Mouse (Mus musculus): ENCODE results near the gene Slc39a11. TPM values are rescaled to one million over a fixed set of nuclear protein-coding genes. Genes with fewer than 3 reads are reported as not detected.

Slc39a11 gene
- total and polyA plus RNA-seq, 3 experiments, result 43.2 to 54.4 (median 51.0) TPM

GRCm38 (mm10) chr11:113308256-113308941 is 341.5 kb downstream of the Slc39a11 start:
- H3K9me3 ChIP-seq (replicated peaks; ENCODE audit: low read length), result no peaks in the 10 kb centered on the region
- H3K36me3 ChIP-seq (replicated peaks in 1 of 2; ENCODE audit: control insufficient read depth in 1 of 2, insufficient read depth in 1 of 2, low read length in 1 of 2), result peaks cover 5 to 30% of the 10 kb centered on the region in 2 experiments
- no peaks in the 10 kb centered on the region for H3K79me2 ChIP-seq (replicated peaks; ENCODE audit: control insufficient read depth, extremely low read depth, insufficient read depth, poor library complexity, severe bottlenecking)
- in situ Hi-C loops (cut with MboI; ENCODE audit: low pct_ligation_motif_present, low pct_unique_long_range_greater_than_20kb, low sequenced_read_pairs), result no loop called here
- dilution Hi-C loops (cut with MboI; ENCODE audit: extremely low pct_ligation_motif_present, extremely low pct_unique_long_range_greater_than_20kb, low sequenced_read_pairs), result no loop called here
- H3K27me3 ChIP-seq (replicated peaks), result no peaks in the 10 kb centered on the region
- H3K9ac ChIP-seq (ENCODE audit: insufficient read depth, low read depth), result no peak overlapping the region
- H3K4me1 ChIP-seq (ENCODE audit: control insufficient read depth in 1 of 2, insufficient read depth in 2 of 2), result peaks cover 9 to 35% of the 10 kb centered on the region in 2 experiments
- H3K4me2 ChIP-seq (ENCODE audit: insufficient read depth, low read depth, poor library complexity, severe bottlenecking), result no peak overlapping the region
- H3K27ac ChIP-seq (ENCODE audit: insufficient read depth, low read depth), result no peak overlapping the region
- no peak overlapping the region for H3K4me3 ChIP-seq (replicated peaks in 1 of 3; ENCODE audit: low read depth in 2 of 3, low read length in 2 of 3, poor library complexity in 1 of 3)
- DNase-seq (ENCODE audit: extremely low read depth), result no peak
- TF ChIP-seq CHD1 (IDR thresholded peaks at IDR 0.05; ENCODE audit: low read depth, low read length) (no peak), SMC3 (IDR thresholded peaks at IDR 0.05; ENCODE audit: low read depth, low read length) (no peak), CTCF (conservative IDR thresholded peaks at IDR 0.05 in 1 of 2, IDR thresholded peaks at IDR 0.05 in 1 of 2; ENCODE audit: low read depth in 2 of 2, low read length in 2 of 2) (no peak), ZC3H11A (IDR thresholded peaks at IDR 0.05; ENCODE audit: low read depth, low read length) (no peak), ETS1 (conservative IDR thresholded peaks at IDR 0.05; ENCODE audit: low read depth, low read length) (no peak), MXI1 (IDR thresholded peaks at IDR 0.05; ENCODE audit: low read depth, low read length) (no peak), USF1 (IDR thresholded peaks at IDR 0.05; ENCODE audit: low read depth, low read length) (no peak), CHD2 (IDR thresholded peaks at IDR 0.05; ENCODE audit: low read length) (no peak), ZKSCAN1 (IDR thresholded peaks at IDR 0.05; ENCODE audit: borderline replicate concordance, low read depth, low read length) (no peak), MEF2A (IDR thresholded peaks at IDR 0.05; ENCODE audit: borderline replicate concordance, low read depth, low read length) (no peak), E2F4 (IDR thresholded peaks at IDR 0.05; ENCODE audit: insufficient replicate concordance, low read depth, low read length) (no peak), POLR2AphosphoS2 (IDR thresholded peaks at IDR 0.05; ENCODE audit: low read depth, low read length) (no peak), NELFE (IDR thresholded peaks at IDR 0.05; ENCODE audit: low read depth, low read length) (no peak)

- H3K4me3 ChIP-seq (replicated peaks in 1 of 3; ENCODE audit: low read depth in 2 of 3, low read length in 2 of 3, poor library complexity in 1 of 3), result no peak overlapping the region
- TF ChIP-seq PAX5 (IDR thresholded peaks at IDR 0.05; ENCODE audit: low read length) (no peak), MAZ (IDR thresholded peaks at IDR 0.05; ENCODE audit: low read depth, low read length) (no peak), RCOR1 (conservative IDR thresholded peaks at IDR 0.05; ENCODE audit: low read depth, low read length) (no peak), MEF2A (IDR thresholded peaks at IDR 0.05; ENCODE audit: borderline replicate concordance, low read depth, low read length) (no peak)
- no peaks in the 10 kb centered on the region for H3K27me3 ChIP-seq (replicated peaks)
- H3K36me3 ChIP-seq (replicated peaks in 1 of 2; ENCODE audit: control insufficient read depth in 1 of 2, insufficient read depth in 1 of 2, low read length in 1 of 2), result peaks cover 5 to 54% of the 10 kb centered on the region in 2 experiments
- no peak for DNase-seq (ENCODE audit: extremely low read depth)
- H3K4me2 ChIP-seq (ENCODE audit: insufficient read depth, low read depth, poor library complexity, severe bottlenecking), result no peak overlapping the region
- H3K27ac ChIP-seq (ENCODE audit: insufficient read depth, low read depth), result no peak overlapping the region
- dilution Hi-C loops (cut with MboI; ENCODE audit: extremely low pct_ligation_motif_present, extremely low pct_unique_long_range_greater_than_20kb, low sequenced_read_pairs), result no loop called here
- H3K4me1 ChIP-seq (ENCODE audit: control insufficient read depth in 1 of 2, insufficient read depth in 2 of 2), result peaks cover 0 to 5% of the 10 kb centered on the region in 2 experiments; a peak in 2 of 4 replicates
- in situ Hi-C loops (cut with MboI; ENCODE audit: low pct_ligation_motif_present, low pct_unique_long_range_greater_than_20kb, low sequenced_read_pairs), result no loop called here
- H3K9me3 ChIP-seq (replicated peaks; ENCODE audit: low read length), result peaks cover 3% of the 10 kb centered on the region
- no peak overlapping the region for H3K9ac ChIP-seq (ENCODE audit: insufficient read depth, low read depth)
- H3K79me2 ChIP-seq (replicated peaks; ENCODE audit: control insufficient read depth, extremely low read depth, insufficient read depth, poor library complexity, severe bottlenecking), result no peaks in the 10 kb centered on the region
These were observed 346.7 kb downstream of the Slc39a11 start for GRCm38 (mm10) chr11:113303204-113303603.

Measured in CH12.LX (cell line).